ENCODE assay signal across 11 mouse cellular contexts in genomic region chr10:82662267-82662990, GRCm38 (mm10). TPM values are rescaled to one million over a fixed set of nuclear protein-coding genes. Genes with fewer than 3 reads are reported as not detected.
A peak's percentile ranks its signal among the peaks of the same experiment; 100 is the strongest.
DNase-seq lines count a peak whose midpoint lies in the region; ATAC-seq and TF ChIP-seq lines count a peak whose summit lies in the region.
"Had no signal": no experiment of that assay in that cellular context is flagged by ENCODE, and none has a peak within 500 bp of the region (broad histone marks: within the 10 kb centered on the region; RNA-seq: fewer than 3 reads in every experiment).

No protein-coding gene starts in this region.

- H3K36me3 ChIP-seq in hindbrain, embryonic 15.5 days = no peaks in the 10 kb centered on the region
- no peaks in the 10 kb centered on the region for H3K36me3 ChIP-seq in hindbrain, embryonic 10.5 days
- H3K36me3 ChIP-seq in thymus, adult 2 months (ENCODE audit: control insufficient read depth, insufficient read depth, low read length) = no peaks in the 10 kb centered on the region
- no peaks in the 10 kb centered on the region for H3K36me3 ChIP-seq in midbrain, embryonic 13.5 days
- H3K36me3 ChIP-seq: midbrain, embryonic 15.5 days had no signal

- H3K4me3 ChIP-seq in hindbrain, embryonic 15.5 days = no peak overlapping the region
- H3K4me3 ChIP-seq in hindbrain, embryonic 10.5 days = no peak overlapping the region
- peak overlapping the region; percentile 18 for H3K4me3 ChIP-seq in thymus, adult 2 months (ENCODE audit: control insufficient read depth, insufficient read depth, low read length)
- H3K4me3 ChIP-seq in midbrain, embryonic 13.5 days (replicated peaks) = no peak overlapping the region
- H3K4me3 ChIP-seq: midbrain, embryonic 15.5 days had no signal

- no peak for TF ChIP-seq CTCF in thymus, adult 2 months (IDR thresholded peaks at IDR 0.05; ENCODE audit: borderline replicate concordance, control insufficient read depth, extremely low read depth, insufficient read depth, low read length, poor library complexity)

- DNase-seq in hindbrain, embryonic 10.5 days (ENCODE audit: low spot score) = no peak
- DNase-seq in left cerebral cortex, adult 18-20 months (ENCODE audit: low spot score in 2 of 2) = peak; percentile 37 to 50
- peak; percentile 69 for DNase-seq in thymus, adult 2 months
- DNase-seq in adrenal gland, postnatal 14 days = no peak
- DNase-seq in heart, adult 9 months (ENCODE audit: low spot score in 2 of 2) = no peak
- DNase-seq: gastrocnemius, postnatal 14 days had no signal

- H3K4me1 ChIP-seq in hindbrain, embryonic 15.5 days (replicated peaks) = peaks cover 4% of the 10 kb centered on the region
- H3K4me1 ChIP-seq in hindbrain, embryonic 10.5 days (replicated peaks) = peaks cover 4% of the 10 kb centered on the region; the same call in 1 of the 2 replicates
- H3K4me1 ChIP-seq in thymus, adult 2 months (replicated peaks; ENCODE audit: control insufficient read depth, insufficient read depth, low read length) = peaks cover 13% of the 10 kb centered on the region
- H3K4me1 ChIP-seq in midbrain, embryonic 13.5 days (replicated peaks) = 0 out of 2 replicates have a peak, but pooled peaks cover 4% of the 10 kb centered on the region

- no peak overlapping the region for H3K4me2 ChIP-seq in hindbrain, embryonic 15.5 days
- H3K4me2 ChIP-seq in midbrain, embryonic 13.5 days (replicated peaks) = no peak overlapping the region
- H3K4me2 ChIP-seq: midbrain, embryonic 15.5 days had no signal

- H3K27me3 ChIP-seq in hindbrain, embryonic 15.5 days = no peaks in the 10 kb centered on the region
- H3K27me3 ChIP-seq in hindbrain, embryonic 10.5 days (ENCODE audit: insufficient read depth, poor library complexity, severe bottlenecking) = no peaks in the 10 kb centered on the region
- no peaks in the 10 kb centered on the region for H3K27me3 ChIP-seq in thymus, adult 2 months (ENCODE audit: control insufficient read depth, insufficient read depth, low read length)
- no peaks in the 10 kb centered on the region for H3K27me3 ChIP-seq in midbrain, embryonic 13.5 days
- H3K27me3 ChIP-seq: CH12.LX; midbrain, embryonic 15.5 days had no signal

- no peaks in the 10 kb centered on the region for H3K9me3 ChIP-seq in hindbrain, embryonic 15.5 days
- no peaks in the 10 kb centered on the region for H3K9me3 ChIP-seq in hindbrain, embryonic 10.5 days
- H3K9me3 ChIP-seq in midbrain, embryonic 13.5 days = no peaks in the 10 kb centered on the region
- H3K9me3 ChIP-seq: midbrain, embryonic 15.5 days had no signal

- no peak overlapping the region for H3K9ac ChIP-seq in hindbrain, embryonic 15.5 days
- no peak overlapping the region for H3K9ac ChIP-seq in midbrain, embryonic 13.5 days (replicated peaks)
- H3K9ac ChIP-seq: midbrain, embryonic 15.5 days had no signal

- 0 out of 2 replicates have a peak, but pooled peaks have one; percentile 39 for TF ChIP-seq POLR2A in thymus, adult 2 months (IDR thresholded peaks at IDR 0.05; ENCODE audit: control insufficient read depth, extremely low read depth, insufficient read depth, low read length, poor library complexity)

- ATAC-seq in hindbrain, embryonic 15.5 days (ENCODE audit: low FRiP score, low read depth) = peak; percentile 51; the same call in 1 of the 2 replicates
- peak; percentile 56 for ATAC-seq in common myeloid progenitor, adult 5-6 weeks (replicated peaks; ENCODE audit: low read depth, poor library complexity, severe bottlenecking)
- no peak for ATAC-seq in midbrain, embryonic 13.5 days
- ATAC-seq: midbrain, embryonic 15.5 days had no signal

- no peak overlapping the region for H3K27ac ChIP-seq in hindbrain, embryonic 15.5 days (replicated peaks)
- H3K27ac ChIP-seq in hindbrain, embryonic 10.5 days = no peak overlapping the region
- peak overlapping the region; percentile 89 for H3K27ac ChIP-seq in thymus, adult 2 months (ENCODE audit: control insufficient read depth, insufficient read depth, low read length)
- no peak overlapping the region for H3K27ac ChIP-seq in midbrain, embryonic 13.5 days
- H3K27ac ChIP-seq: midbrain, embryonic 15.5 days had no signal

- 81% methylated on average over 14 of the region's 14 CpGs for WGBS in hindbrain, embryonic 15.5 days
- WGBS in hindbrain, embryonic 10.5 days = 86% methylated on average over 14 of the region's 14 CpGs
- 24% methylated on average over 14 of the region's 14 CpGs for WGBS in thymus, adult 2 months
- WGBS in midbrain, embryonic 13.5 days = 84% methylated on average over 14 of the region's 14 CpGs

RNA-seq across cellular contexts. Expression of gene Glt8d2, which starts 28.0 kb away (rescaled TPM):
- polyA plus RNA-seq in hindbrain, embryonic 15.5 days (2015; fragmentation: Nextera tagmentation; extraction: Ambion mirVana) = 1.5 TPM in 2 replicates
- polyA plus RNA-seq in hindbrain, embryonic 10.5 days (2016; fragmentation: Nextera tagmentation; extraction: Ambion mirVana) = 1.1 and 1.9 TPM in 2 replicates
- 0.19 and 4.7 TPM in 2 replicates for total RNA-seq in common myeloid progenitor, adult 5-6 weeks (2017)
- total RNA-seq in left cerebral cortex, adult 18-20 months (2021) = 10 to 100 TPM; 25.4 to 25.9 TPM
- 7.9 and 8.9 TPM in 2 replicates for polyA plus RNA-seq in thymus, adult 2 months (2012; rRNA removed)
- total RNA-seq in adrenal gland, postnatal 14 days (2021) = 2.3 and 2.8 TPM in 2 replicates
- 1.3 and 1.7 TPM in 2 replicates for polyA plus RNA-seq in midbrain, embryonic 13.5 days (2015; fragmentation: Nextera tagmentation; extraction: Ambion mirVana)
- total RNA-seq: CH12.LX had no signal

RNA-seq across cellular contexts. Expression of gene Tdg, which starts 32.8 kb away (rescaled TPM):
- 146 and 153 TPM in 2 replicates for polyA plus RNA-seq in hindbrain, embryonic 15.5 days (2015; fragmentation: Nextera tagmentation; extraction: Ambion mirVana)
- 264 and 265 TPM in 2 replicates for polyA plus RNA-seq in hindbrain, embryonic 10.5 days (2016; fragmentation: Nextera tagmentation; extraction: Ambion mirVana)
- 97.6 and 111 TPM in 2 replicates for total RNA-seq in common myeloid progenitor, adult 5-6 weeks (2017)
- 10 to 100 TPM; 35.7 to 41.1 TPM for total RNA-seq in left cerebral cortex, adult 18-20 months (2021)
- 49.9 and 51.5 TPM in 2 replicates for polyA plus RNA-seq in thymus, adult 2 months (2012; rRNA removed)
- 31.5 and 38.6 TPM in 2 replicates for total RNA-seq in adrenal gland, postnatal 14 days (2021)
- polyA plus RNA-seq in midbrain, embryonic 13.5 days (2015; fragmentation: Nextera tagmentation; extraction: Ambion mirVana) = 229 and 241 TPM in 2 replicates

RNA-seq across cellular contexts. Expression of gene Hcfc2, which starts 33.5 kb away (rescaled TPM):
- 35.9 and 37.3 TPM in 2 replicates for polyA plus RNA-seq in hindbrain, embryonic 15.5 days (2015; fragmentation: Nextera tagmentation; extraction: Ambion mirVana)
- polyA plus RNA-seq in hindbrain, embryonic 10.5 days (2016; fragmentation: Nextera tagmentation; extraction: Ambion mirVana) = 26.4 and 27.1 TPM in 2 replicates
- total RNA-seq in common myeloid progenitor, adult 5-6 weeks (2017) = 27.8 and 28.8 TPM in 2 replicates
- total RNA-seq in left cerebral cortex, adult 18-20 months (2021) = 10 to 100 TPM; 49.4 to 58.5 TPM
- 17.0 and 17.1 TPM in 2 replicates for polyA plus RNA-seq in thymus, adult 2 months (2012; rRNA removed)
- total RNA-seq in adrenal gland, postnatal 14 days (2021) = 30.5 and 37.3 TPM in 2 replicates
- polyA plus RNA-seq in midbrain, embryonic 13.5 days (2015; fragmentation: Nextera tagmentation; extraction: Ambion mirVana) = 45.9 and 46.2 TPM in 2 replicates

RNA-seq across cellular contexts. Expression of gene 1190007I07Rik, which starts 39.4 kb away (rescaled TPM):
- 32.6 and 36.5 TPM in 2 replicates for polyA plus RNA-seq in hindbrain, embryonic 15.5 days (2015; fragmentation: Nextera tagmentation; extraction: Ambion mirVana)
- polyA plus RNA-seq in hindbrain, embryonic 10.5 days (2016; fragmentation: Nextera tagmentation; extraction: Ambion mirVana) = 36.1 and 37.4 TPM in 2 replicates
- total RNA-seq in common myeloid progenitor, adult 5-6 weeks (2017) = 50.7 and 129 TPM in 2 replicates
- 10 to 100 TPM; 18.1 to 20.9 TPM for total RNA-seq in left cerebral cortex, adult 18-20 months (2021)
- 56.9 and 67.7 TPM in 2 replicates for polyA plus RNA-seq in thymus, adult 2 months (2012; rRNA removed)
- 39.5 and 42.9 TPM in 2 replicates for total RNA-seq in adrenal gland, postnatal 14 days (2021)
- 37.4 and 39.0 TPM in 2 replicates for polyA plus RNA-seq in midbrain, embryonic 13.5 days (2015; fragmentation: Nextera tagmentation; extraction: Ambion mirVana)

Comparison
In these comparisons a context has a peak if more than half of its experiments do, and no peak if none do; other contexts are left out.
1. DNase-seq: peak in left cerebral cortex, adult 18-20 months (2 of 2) and thymus, adult 2 months (single experiment); none in hindbrain, embryonic 10.5 days (single experiment), adrenal gland, postnatal 14 days (single experiment) and heart, adult 9 months (0 of 2).